Mouse (Mus musculus) intestine, postnatal 0 days (tissue): ENCODE results near the gene Stxbp3. TPM values are rescaled to one million over a fixed set of nuclear protein-coding genes. Genes with fewer than 3 reads are reported as not detected.

ENCODE experiments used
- ATAC-seq: fragments of 200-750 bp; cut with Nextera tagmentation; 2 replicates; pipeline ENCODE4 v1.8.0; 2017; ENCODE audit warnings: mild to moderate bottlenecking, moderate TSS enrichment, moderate library complexity
- H3K27ac ChIP-seq: fragments of 300-500 bp; sonication (generic); 2 replicates; pipeline ENCODE4 v1.5.1; 2014; ENCODE audit warnings: mild to moderate bottlenecking, low read depth, low read length, moderate library complexity
- H3K27me3 ChIP-seq: fragments of 300-500 bp; sonication (generic); replicated peaks from 2 replicates; pipeline ENCODE4 v1.6.1; 2014; ENCODE audit warnings: low read length, mixed read lengths; ENCODE audit not compliant: control insufficient read depth, insufficient read depth
- H3K36me3 ChIP-seq: fragments of 300-500 bp; sonication (generic); 2 replicates; pipeline ENCODE4 v1.6.1; 2014; ENCODE audit warnings: mild to moderate bottlenecking, moderate library complexity; ENCODE audit not compliant: control insufficient read depth, insufficient read depth
- H3K4me1 ChIP-seq: fragments of 300-500 bp; sonication (generic); replicated peaks from 2 replicates; pipeline ENCODE4 v1.6.1; 2014; ENCODE audit warnings: antibody characterized with exemption, low read length, mixed read lengths; ENCODE audit not compliant: control insufficient read depth, insufficient read depth
- H3K4me2 ChIP-seq: fragments of 300-500 bp; sonication (generic); replicated peaks from 2 replicates; pipeline ENCODE4 v1.6.1; 2014; ENCODE audit warnings: low read depth, mild to moderate bottlenecking, moderate library complexity
- H3K4me3 ChIP-seq: fragments of 300-500 bp; sonication (generic); 2 replicates; pipeline ENCODE4 v1.5.1; 2014; ENCODE audit warnings: low read depth, low read length
- H3K9ac ChIP-seq: fragments of 300-500 bp; sonication (generic); 2 replicates; pipeline ENCODE4 v1.6.1; 2014; ENCODE audit warnings: mild to moderate bottlenecking, low read depth, low read length
- H3K9me3 ChIP-seq: fragments of 300-500 bp; sonication (generic); 2 replicates; pipeline ENCODE4 v1.6.1; 2016; ENCODE audit warnings: mixed run types; ENCODE audit not compliant: control insufficient read depth
- CTCF ChIP-seq: sonication (generic); IDR thresholded peaks from 2 replicates; pipeline ENCODE4 v1.5.1; 2016; ENCODE audit warnings: low read depth, mild to moderate bottlenecking, control low read depth, antibody characterized with exemption, moderate library complexity
- WGBS: fragments of 180-500 bp; shearing (Covaris S2); extraction: QIAGEN DNeasy Blood & Tissue Kit; methylation state at CpG from one replicate; pipeline ENCODE4 v1.1.7; 2014; 5-methylcytosine and 5-hydroxymethylcytosine counted together
- polyA plus RNA-seq: library from polyadenylated mRNA; unstranded; fragments of >200 nt; fragmentation: Nextera tagmentation; extraction: Ambion mirVana; gene quantifications from 2 replicates; pipeline ENCODE4 v1.2.1, GENCODE M21; 2015

Stxbp3 gene
- polyA plus RNA-seq, 1 experiment from 2014 or later = 40.5 TPM

DNA sequence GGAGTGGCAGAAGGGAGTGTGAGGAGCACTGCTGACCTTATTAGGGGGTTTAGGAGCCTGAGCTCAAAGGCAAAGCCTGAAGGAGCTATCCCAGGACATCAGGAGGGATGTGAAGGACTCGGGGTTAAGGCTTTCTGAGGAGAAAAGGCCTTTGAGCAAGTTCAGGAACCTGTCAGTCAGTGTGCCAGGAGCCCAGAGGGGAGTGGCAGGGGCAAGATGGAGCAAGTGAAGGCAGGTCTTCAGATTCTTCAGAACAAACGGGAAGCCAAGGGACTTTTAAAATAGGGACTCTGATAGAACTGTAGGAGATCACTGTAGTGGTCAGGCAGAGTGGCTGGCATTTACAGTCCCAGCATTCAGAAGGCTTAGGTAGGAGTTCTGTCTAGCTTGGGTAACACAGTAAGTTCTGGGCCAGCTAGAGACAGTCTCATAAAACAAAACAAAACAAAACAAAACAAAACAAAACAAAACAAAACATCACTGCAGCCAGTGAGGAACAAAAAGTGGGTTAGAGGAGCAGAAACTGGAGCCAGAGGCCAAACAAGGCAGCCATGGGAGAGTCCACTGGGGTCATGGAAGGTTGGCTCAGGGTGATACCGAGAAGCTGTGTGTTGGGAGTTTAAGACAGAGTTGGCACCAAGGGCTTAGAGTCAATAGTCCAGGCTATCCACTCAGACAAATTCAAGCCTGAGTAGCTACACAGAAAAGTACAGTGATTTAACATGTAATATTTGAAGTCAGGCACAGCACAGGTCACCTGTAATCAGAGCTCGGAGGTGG, 61.4 kb downstream of the Stxbp3 start:
- 70% methylated on average over 4 of the region's 4 CpGs for WGBS
- no peak for TF ChIP-seq CTCF
- no peak overlapping the region for H3K27ac ChIP-seq

DNA sequence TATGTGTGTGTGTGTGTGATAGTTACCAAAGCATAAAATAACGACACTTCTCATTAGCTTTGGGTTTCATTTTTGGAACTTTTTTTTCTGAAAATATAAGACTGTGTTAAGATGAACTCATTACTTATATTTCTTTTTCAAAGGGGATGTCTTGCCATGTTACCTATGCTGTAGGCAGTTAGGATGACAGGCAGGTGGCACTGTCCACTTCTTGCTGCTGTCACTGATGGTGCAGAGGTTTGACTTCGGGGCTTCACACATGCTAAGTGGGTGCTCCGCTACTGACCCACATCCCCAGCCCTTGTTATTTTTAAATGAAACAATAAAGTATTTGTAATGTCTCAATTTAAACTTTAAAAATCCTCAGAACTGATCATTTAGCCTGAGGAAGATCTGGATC, 67.5 kb downstream of the Stxbp3 start:
- Histone ChIP-seq H3K4me1 (0 out of 2 replicates have a peak, but pooled peaks cover 4% of the 10 kb centered on the region), H3K27me3 (no peaks in the 10 kb centered on the region), H3K4me2 (no peak overlapping the region), H3K36me3 (no peaks in the 10 kb centered on the region), H3K9me3 (no peaks in the 10 kb centered on the region), H3K4me3 (no peak overlapping the region), H3K9ac (no peak overlapping the region), H3K27ac (no peak overlapping the region)
- TF ChIP-seq CTCF = peak; percentile 65
- no peak for ATAC-seq
- WGBS = 87% methylated on average over 3 of the region's 3 CpGs

More for the DNA sequence above, 61.4 kb downstream of the Stxbp3 start:
- Histone ChIP-seq H3K4me3 (no peak overlapping the region), H3K27me3 (no peaks in the 10 kb centered on the region), H3K4me1 (no peaks in the 10 kb centered on the region), H3K36me3 (no peaks in the 10 kb centered on the region), H3K4me2 (no peak overlapping the region), H3K9ac (no peak overlapping the region), H3K9me3 (no peaks in the 10 kb centered on the region)
- ATAC-seq = no peak

DNA sequence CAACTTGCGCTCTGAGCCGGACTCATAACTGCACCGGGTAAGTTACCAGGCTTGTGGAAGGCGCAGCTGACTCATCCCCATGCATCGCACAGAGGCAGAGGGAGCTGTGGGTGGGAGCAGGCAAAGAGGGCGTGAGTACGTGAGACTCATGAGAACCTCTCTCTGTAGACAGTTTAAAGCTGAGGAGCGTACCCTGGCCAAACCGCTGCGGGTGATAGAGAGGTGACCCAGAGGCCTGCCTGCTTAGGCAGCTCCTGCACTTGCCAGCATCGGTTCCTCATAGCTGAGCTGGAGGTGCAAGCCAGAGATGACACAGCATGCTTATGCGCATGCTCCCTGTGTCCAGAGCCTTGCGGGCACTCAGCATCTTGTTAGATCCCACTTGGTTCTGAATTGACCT, 68.1 kb downstream of the Stxbp3 start:
- Histone ChIP-seq H3K9ac (no peak overlapping the region), H3K9me3 (no peaks in the 10 kb centered on the region), H3K4me3 (no peak overlapping the region), H3K27me3 (no peaks in the 10 kb centered on the region), H3K4me1 (0 out of 2 replicates have a peak, but pooled peaks cover 4% of the 10 kb centered on the region), H3K27ac (no peak overlapping the region), H3K4me2 (no peak overlapping the region), H3K36me3 (no peaks in the 10 kb centered on the region)
- TF ChIP-seq CTCF = no peak
- 88% methylated on average over 13 of the region's 13 CpGs for WGBS
- ATAC-seq = no peak

DNA sequence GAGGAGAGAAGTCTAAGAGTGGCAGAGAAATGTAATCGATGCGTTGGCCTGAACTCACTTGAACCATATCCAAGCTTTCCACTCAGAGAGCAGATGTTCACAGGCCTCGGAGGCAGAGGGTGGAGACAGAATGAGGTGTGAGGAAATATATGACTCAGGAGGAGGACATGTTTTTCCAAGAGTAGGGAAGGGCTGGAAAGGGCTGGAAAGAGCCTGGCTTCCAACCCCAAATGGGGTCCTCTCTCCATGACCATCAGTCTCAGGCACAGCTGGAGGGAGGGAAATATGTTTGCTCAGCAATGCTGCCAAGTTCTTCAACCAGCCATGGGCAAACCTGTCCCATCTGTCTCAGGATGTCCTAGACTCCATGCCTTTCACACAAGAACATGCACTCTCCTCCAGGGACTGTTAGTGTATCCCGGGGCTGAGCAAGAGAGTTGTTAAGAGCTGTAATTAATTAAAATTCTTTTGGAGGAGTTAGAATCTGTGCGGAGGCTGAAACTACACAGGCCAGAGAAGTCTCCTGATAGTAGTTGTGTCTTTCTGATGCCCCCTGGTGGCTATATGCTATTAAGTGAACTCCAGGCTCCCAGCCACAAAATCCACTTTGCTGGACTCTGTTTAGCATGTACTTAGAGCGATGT, 69.5 kb downstream of the Stxbp3 start:
- no peaks in the 10 kb centered on the region for H3K9me3 ChIP-seq
- ATAC-seq = peak; percentile 56
- peak; percentile 83 for TF ChIP-seq CTCF
- no peak overlapping the region for H3K9ac ChIP-seq
- no peak overlapping the region for H3K4me3 ChIP-seq
- no peak overlapping the region for H3K4me2 ChIP-seq
- H3K36me3 ChIP-seq = no peaks in the 10 kb centered on the region
- H3K4me1 ChIP-seq = 0 out of 2 replicates have a peak, but pooled peaks cover 4% of the 10 kb centered on the region
- no peaks in the 10 kb centered on the region for H3K27me3 ChIP-seq
- WGBS = 23% methylated on average over 6 of the region's 6 CpGs
- H3K27ac ChIP-seq = peak overlapping the region; percentile 35; the same call in 1 of the 2 replicates

DNA sequence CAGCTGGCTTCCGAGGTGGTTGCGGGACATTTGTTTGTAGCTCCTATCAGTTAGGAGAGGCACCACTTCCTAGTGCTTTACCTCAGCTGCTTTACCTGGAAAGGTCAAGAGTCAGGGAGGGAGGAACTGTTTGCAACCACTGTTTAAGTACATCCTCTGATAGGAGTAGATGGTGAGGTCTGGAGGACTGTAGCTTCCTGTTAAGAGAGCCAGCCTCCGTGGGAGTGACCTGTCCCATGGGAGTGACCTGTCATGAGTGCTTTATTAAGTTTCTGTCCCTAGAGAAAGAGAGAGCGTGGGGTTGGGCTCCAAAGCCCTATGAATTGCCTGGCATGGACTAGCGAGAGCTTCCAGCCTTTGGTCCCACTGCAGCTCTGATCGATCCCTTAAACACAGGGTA, 70.8 kb downstream of the Stxbp3 start:
- Histone ChIP-seq H3K27ac (no peak overlapping the region), H3K27me3 (no peaks in the 10 kb centered on the region), H3K36me3 (no peaks in the 10 kb centered on the region), H3K4me2 (no peak overlapping the region), H3K4me1 (0 out of 2 replicates have a peak, but pooled peaks cover 4% of the 10 kb centered on the region), H3K9me3 (no peaks in the 10 kb centered on the region), H3K4me3 (no peak overlapping the region), H3K9ac (no peak overlapping the region)
- ATAC-seq = peak; percentile 75
- 46% methylated on average over 6 of the region's 6 CpGs for WGBS
- no peak for TF ChIP-seq CTCF

DNA sequence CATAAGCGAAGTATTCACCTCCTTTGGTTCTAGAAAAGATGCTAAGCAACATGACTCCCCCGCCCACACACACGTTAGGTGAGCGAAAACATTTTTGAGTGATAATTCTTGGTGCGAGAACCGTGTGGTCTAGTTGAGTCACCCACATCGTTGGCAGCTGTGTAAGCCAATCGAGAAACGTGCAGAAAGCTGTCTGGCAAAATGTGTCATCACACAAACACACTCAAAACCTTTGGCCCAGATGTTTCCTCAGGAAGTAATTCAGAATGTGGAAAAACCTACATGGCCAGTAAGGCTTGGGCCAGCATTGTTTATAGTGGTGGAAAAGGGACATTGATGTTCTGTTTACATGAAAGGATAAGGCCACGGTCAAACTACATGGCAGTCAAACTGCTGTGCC, 72.9 kb downstream of the Stxbp3 start:
- ATAC-seq = no peak
- Histone ChIP-seq H3K4me1 (0 out of 2 replicates have a peak, but pooled peaks cover 4% of the 10 kb centered on the region), H3K36me3 (no peaks in the 10 kb centered on the region), H3K9ac (no peak overlapping the region), H3K27me3 (no peaks in the 10 kb centered on the region), H3K4me2 (no peak overlapping the region), H3K9me3 (no peaks in the 10 kb centered on the region), H3K4me3 (no peak overlapping the region), H3K27ac (no peak overlapping the region)
- no peak for TF ChIP-seq CTCF
- WGBS = 60% methylated on average over 10 of the region's 10 CpGs
